In genomic region chr13:29690734-29691133, GRCm38 (mm10) we compare ENCODE assay signal across 24 mouse cellular contexts.
DNase-seq lines count a peak whose midpoint lies in the region; ATAC-seq and TF ChIP-seq lines count a peak whose summit lies in the region.
"Had no signal": no experiment of that assay in that cellular context is flagged by ENCODE, and none has a peak within 500 bp of the region (broad histone marks: within the 10 kb centered on the region; RNA-seq: fewer than 3 reads in every experiment).

No protein-coding gene starts in this region.

- H3K4me1 ChIP-seq in heart, adult 2 months (ENCODE audit: control insufficient read depth, insufficient read depth, low read length), result no peaks in the 10 kb centered on the region; the same call in 1 of the 2 replicates
- H3K4me1 ChIP-seq in CH12.LX (ENCODE audit: control insufficient read depth in 1 of 2, insufficient read depth in 2 of 2) (no peaks in the 10 kb centered on the region), MEL (ENCODE audit: control insufficient read depth in 1 of 2, insufficient read depth in 2 of 2, low read length in 2 of 2) (peaks cover 2 to 6% of the 10 kb centered on the region in 2 experiments; a peak in 3 of 4 replicates)
- H3K4me1 ChIP-seq: embryonic facial prominence, embryonic 10.5 days; embryonic facial prominence, embryonic 12.5 days; forebrain, embryonic 13.5 days; forebrain, embryonic 15.5 days had no signal

- no peak overlapping the region for H3K27ac ChIP-seq in heart, adult 2 months
- H3K27ac ChIP-seq in CH12.LX (ENCODE audit: insufficient read depth, low read depth) (no peak overlapping the region), MEL (ENCODE audit: control insufficient read depth, low read depth, low read length) (no peak overlapping the region)
- H3K27ac ChIP-seq: embryonic facial prominence, embryonic 10.5 days; embryonic facial prominence, embryonic 12.5 days; forebrain, embryonic 13.5 days; forebrain, embryonic 15.5 days had no signal

- H3K79me2 ChIP-seq in heart, adult 2 months (replicated peaks; ENCODE audit: control insufficient read depth, insufficient read depth, low read length), result no peaks in the 10 kb centered on the region
- no peaks in the 10 kb centered on the region for H3K79me2 ChIP-seq in CH12.LX (replicated peaks; ENCODE audit: control insufficient read depth, extremely low read depth, insufficient read depth, poor library complexity, severe bottlenecking)
- no peaks in the 10 kb centered on the region for H3K79me2 ChIP-seq in MEL (ENCODE audit: control insufficient read depth, insufficient read depth, low read length, poor library complexity)

- no peaks in the 10 kb centered on the region for H3K27me3 ChIP-seq in heart, adult 2 months (ENCODE audit: control insufficient read depth, insufficient read depth, low read length)
- H3K27me3 ChIP-seq in CH12.LX (replicated peaks) (no peaks in the 10 kb centered on the region), MEL (ENCODE audit: control insufficient read depth in 1 of 2, insufficient read depth in 2 of 2, low read length in 2 of 2) (no peaks in the 10 kb centered on the region)
- H3K27me3 ChIP-seq: embryonic facial prominence, embryonic 12.5 days; forebrain, embryonic 13.5 days; forebrain, embryonic 15.5 days had no signal

- H3K9me3 ChIP-seq in CH12.LX (replicated peaks; ENCODE audit: low read length) (no peaks in the 10 kb centered on the region), MEL (replicated peaks; ENCODE audit: insufficient read depth, low read length) (no peaks in the 10 kb centered on the region)
- H3K9me3 ChIP-seq: embryonic facial prominence, embryonic 10.5 days; embryonic facial prominence, embryonic 12.5 days; forebrain, embryonic 13.5 days; forebrain, embryonic 15.5 days; G1E had no signal

- no peaks in the 10 kb centered on the region for H3K36me3 ChIP-seq in heart, adult 2 months (ENCODE audit: control insufficient read depth, insufficient read depth, low read length)
- H3K36me3 ChIP-seq in CH12.LX (replicated peaks in 1 of 2; ENCODE audit: control insufficient read depth in 1 of 2, insufficient read depth in 1 of 2, low read length in 1 of 2) (peaks cover 5 to 17% of the 10 kb centered on the region in 2 experiments), MEL (ENCODE audit: control insufficient read depth in 1 of 2, insufficient read depth in 2 of 2, low read length in 2 of 2) (peaks cover 0 to 9% of the 10 kb centered on the region in 2 experiments; a peak in 3 of 4 replicates)
- H3K36me3 ChIP-seq: embryonic facial prominence, embryonic 10.5 days; embryonic facial prominence, embryonic 12.5 days; forebrain, embryonic 15.5 days had no signal

- no peak for ATAC-seq in megakaryocyte progenitor cell, adult 5-6 weeks (replicated peaks; ENCODE audit: poor library complexity)
- ATAC-seq: CD4-positive, CD25-positive, alpha-beta regulatory T cell, adult 4 months; forebrain, embryonic 13.5 days; forebrain, embryonic 15.5 days; forebrain, postnatal 0 days had no signal

- dilution Hi-C loops in CH12.LX (cut with MboI; ENCODE audit: extremely low pct_ligation_motif_present, extremely low pct_unique_long_range_greater_than_20kb, low sequenced_read_pairs), result no loop called here

- 92% methylated on average over 7 of the region's 7 CpGs for WGBS in heart, adult 2 months

- no peak for TF ChIP-seq EP300 in heart, adult 2 months (IDR thresholded peaks at IDR 0.05; ENCODE audit: insufficient read depth, low read depth, low read length)
- no peak for TF ChIP-seq EP300 in CH12.LX (IDR thresholded peaks at IDR 0.05; ENCODE audit: low read length)
- no peak for TF ChIP-seq EP300 in MEL (IDR thresholded peaks at IDR 0.05; ENCODE audit: low read depth in 1 of 2, low read length in 2 of 2)

- no peak overlapping the region for H3K4me2 ChIP-seq in CH12.LX (ENCODE audit: insufficient read depth, low read depth, poor library complexity, severe bottlenecking)
- H3K4me2 ChIP-seq: embryonic facial prominence, embryonic 12.5 days; forebrain, embryonic 13.5 days; forebrain, embryonic 15.5 days had no signal

- peak; percentile 50 for DNase-seq in heart, adult 11 months
- no peak for DNase-seq in heart, adult 2 months
- DNase-seq in kidney, adult 9 months, result peak; percentile 49
- DNase-seq in kidney, adult 18-20 months, result no peak
- DNase-seq in CH12.LX (ENCODE audit: extremely low read depth) (no peak), MEL (ENCODE audit: low read depth, low spot score) (no peak)
- no peak for DNase-seq in ovary, postnatal 10 days (ENCODE audit: low spot score)
- DNase-seq: adrenal gland, adult 2 months; adrenal gland, postnatal 10 days; adrenal gland, postnatal 25 days; B cell, adult 2 months; cerebellum, adult 11-12 months; cerebellum, adult 2 months; cerebellum, adult 9-10 months; cerebellum, postnatal 10 days; cerebellum, postnatal 25 days; forebrain, postnatal 0 days had no signal

- no peak for TF ChIP-seq CTCF in heart, adult 2 months (IDR thresholded peaks at IDR 0.05)
- TF ChIP-seq CTCF in CH12.LX (conservative IDR thresholded peaks at IDR 0.05 in 1 of 2, IDR thresholded peaks at IDR 0.05 in 1 of 2; ENCODE audit: low read depth in 2 of 2, low read length in 2 of 2) (no peak), MEL (IDR thresholded peaks at IDR 0.05 in 2 of 3, conservative IDR thresholded peaks at IDR 0.05 in 1 of 3; ENCODE audit: control insufficient read depth in 1 of 3, insufficient read depth in 1 of 3, low read depth in 2 of 3, low read length in 3 of 3, poor library complexity in 1 of 3, severe bottlenecking in 1 of 3) (no peak)

- H3K9ac ChIP-seq in heart, adult 2 months (ENCODE audit: low read depth, low read length), result no peak overlapping the region
- H3K9ac ChIP-seq in CH12.LX (ENCODE audit: insufficient read depth, low read depth) (no peak overlapping the region), MEL (ENCODE audit: control insufficient read depth, low read depth, low read length, poor library complexity, severe bottlenecking) (no peak overlapping the region)
- H3K9ac ChIP-seq: embryonic facial prominence, embryonic 12.5 days; forebrain, embryonic 13.5 days; forebrain, embryonic 15.5 days; forebrain, postnatal 0 days had no signal

- TF ChIP-seq RAD21 in CH12.LX (IDR thresholded peaks at IDR 0.05; ENCODE audit: low read depth, low read length) (no peak), MEL (IDR thresholded peaks at IDR 0.05; ENCODE audit: low read depth, low read length) (no peak)

- intact Hi-C loops in heart, adult 2 months (cut with DNase I), result no loop called here

- H3K4me3 ChIP-seq in heart, adult 2 months, result no peak overlapping the region
- H3K4me3 ChIP-seq in CH12.LX (replicated peaks in 1 of 3; ENCODE audit: low read depth in 2 of 3, low read length in 2 of 3, poor library complexity in 1 of 3) (no peak overlapping the region), MEL (ENCODE audit: control insufficient read depth in 1 of 2, insufficient read depth in 1 of 2, low read depth in 2 of 2, low read length in 2 of 2) (no peak overlapping the region)
- H3K4me3 ChIP-seq: embryonic facial prominence, embryonic 10.5 days; embryonic facial prominence, embryonic 12.5 days; forebrain, embryonic 13.5 days; forebrain, embryonic 15.5 days had no signal

- in situ Hi-C loops in CH12.LX (cut with MboI; ENCODE audit: low pct_ligation_motif_present, low pct_unique_long_range_greater_than_20kb, low sequenced_read_pairs), result no loop called here

- no peak for TF ChIP-seq POLR2A in heart, adult 2 months (IDR thresholded peaks at IDR 0.05; ENCODE audit: insufficient read depth, low read depth, low read length)
- TF ChIP-seq POLR2A in CH12.LX (IDR thresholded peaks at IDR 0.05; ENCODE audit: low read depth, low read length) (no peak), MEL (IDR thresholded peaks at IDR 0.05; ENCODE audit: control insufficient read depth in 1 of 2, insufficient read depth in 1 of 2, low read depth in 1 of 2, low read length in 2 of 2, poor library complexity in 1 of 2) (no peak)

TF ChIP-seq in CH12.LX, 34 proteins besides CTCF, POLR2A, EP300 and RAD21:
- peak; percentile 56; the same call in 1 of the 2 replicates for TF ChIP-seq MAFK (IDR thresholded peaks at IDR 0.05; ENCODE audit: insufficient replicate concordance, low read length)
- no peak for TF ChIP-seq JUN (IDR thresholded peaks at IDR 0.05; ENCODE audit: insufficient read depth, low read depth, low read length)

TF ChIP-seq in MEL, 35 proteins besides CTCF, POLR2A, EP300 and RAD21:
- peak; percentile 46; the same call in 1 of the 2 replicates for TF ChIP-seq MAFK (IDR thresholded peaks at IDR 0.05; ENCODE audit: borderline replicate concordance, low read depth, low read length)
- no peak for TF ChIP-seq RCOR1 (IDR thresholded peaks at IDR 0.05; ENCODE audit: low read depth, low read length)

Comparison
In these comparisons a context has a peak if more than half of its experiments do, and no peak if none do; other contexts are left out.
1. DNase-seq: peak in heart, adult 11 months (single experiment) and kidney, adult 9 months (single experiment); none in heart, adult 2 months (0 of 2), kidney, adult 18-20 months (single experiment), CH12.LX (single experiment), MEL (single experiment) and ovary, postnatal 10 days (single experiment).